Mouse (Mus musculus): ENCODE measurements at regions not wholly inside any gene's neighbourhood (a gene's known extent, or its start where the extent isn't known, plus 50 kb on each side); places are given as distances from the start of the nearest gene placed in this dataset.

DNA sequence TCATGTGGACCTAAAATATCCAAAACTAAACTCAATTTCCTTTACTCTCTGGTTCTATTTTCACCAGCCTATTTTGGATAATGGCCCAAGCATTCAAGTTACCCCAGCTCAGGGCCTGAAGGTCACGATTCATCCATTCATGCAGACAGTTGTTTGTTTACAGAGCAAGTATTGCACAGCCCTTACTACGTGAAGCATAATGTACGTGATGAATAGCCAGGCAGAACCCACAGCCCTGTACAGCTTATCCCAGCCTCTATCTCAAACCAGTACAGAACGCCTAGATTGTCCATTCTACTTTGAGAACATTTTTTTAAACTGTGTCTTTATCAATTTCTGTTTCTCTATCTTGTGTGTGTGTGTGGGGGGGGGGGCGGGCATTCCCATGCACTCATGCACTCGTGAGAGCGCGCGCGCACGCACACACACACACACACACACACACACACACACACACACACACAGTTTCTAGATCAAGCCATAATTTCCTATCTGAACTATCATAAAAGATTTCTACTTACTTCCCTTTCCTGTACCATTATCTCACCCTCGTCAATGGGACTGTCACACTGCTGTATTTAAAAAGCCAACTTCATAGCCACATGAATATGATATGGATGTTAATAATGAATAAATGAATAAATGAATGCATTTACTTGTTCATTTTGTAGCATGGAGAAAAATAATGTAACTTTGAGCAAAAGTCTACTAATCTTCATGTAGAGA lies 180.3 kb upstream of the Bmp2 start:
- DNase-seq = no peak

- DNase-seq = no peak
Measured at GRCm38 (mm10) chr2:133373543-133373942, 178.4 kb upstream of the Bmp2 start.

DNA sequence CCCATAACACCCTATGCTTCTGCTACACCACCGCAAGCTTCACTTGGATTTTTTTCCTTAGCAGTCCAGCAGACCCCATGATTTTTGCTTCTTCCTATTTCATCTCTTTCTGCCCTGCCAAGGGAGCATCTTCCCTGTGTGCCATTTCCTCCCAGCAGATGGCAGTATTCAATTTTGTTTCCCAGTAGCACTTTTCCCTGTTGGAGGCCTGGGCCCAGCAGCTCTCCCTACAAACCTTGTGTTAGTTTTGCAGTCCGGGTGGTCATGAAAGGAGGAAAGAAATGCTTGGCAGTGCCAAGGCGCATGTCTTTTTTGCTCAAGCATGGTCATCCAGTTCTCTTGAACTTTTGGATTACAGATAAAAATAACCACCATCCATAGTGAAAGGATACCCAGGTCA lies 170.9 kb upstream of the Bmp2 start:
- no peak for DNase-seq

- no peak for DNase-seq
Measured at GRCm38 (mm10) chr2:133383135-133383920, 168.6 kb upstream of the Bmp2 start.

DNA sequence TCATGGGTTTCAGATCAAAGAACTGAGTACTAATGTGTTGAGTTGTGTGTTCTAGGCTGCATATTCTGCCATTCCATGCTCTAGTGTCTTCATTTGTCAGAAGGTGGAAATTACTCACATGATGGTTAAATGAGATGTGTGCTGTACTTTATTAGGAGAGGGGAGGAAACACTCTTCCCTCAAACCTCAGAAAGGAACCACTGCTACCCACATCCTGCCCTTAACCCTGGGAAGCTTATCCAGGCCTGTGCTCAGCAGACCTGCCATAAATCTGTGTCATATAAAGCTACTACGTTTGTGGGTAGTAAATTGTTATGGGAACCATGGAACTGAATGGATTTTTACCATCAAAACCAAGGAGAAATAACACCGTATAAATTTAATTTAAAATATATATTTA lies 166.7 kb upstream of the Bmp2 start:
- DNase-seq = no peak

DNA sequence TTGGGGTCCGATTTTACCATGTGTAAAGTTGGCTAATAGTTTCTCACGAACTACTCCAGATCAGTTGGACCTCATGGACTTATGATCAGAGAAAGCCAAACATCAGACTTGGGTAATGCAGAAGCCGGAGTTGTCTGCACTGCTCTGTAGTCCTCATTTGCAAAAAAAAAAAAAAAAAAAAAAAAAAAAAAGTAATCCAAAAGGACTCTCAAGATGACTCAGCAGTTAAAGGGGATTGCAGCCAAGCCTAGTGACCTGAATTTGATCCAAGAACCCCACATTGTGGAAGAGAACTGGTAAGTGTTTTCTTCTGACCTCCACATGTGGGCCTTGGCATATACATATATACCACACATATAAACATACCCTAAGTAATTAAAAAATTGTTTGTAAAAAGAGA lies 164.6 kb upstream of the Bmp2 start:
- DNase-seq = no peak

DNA sequence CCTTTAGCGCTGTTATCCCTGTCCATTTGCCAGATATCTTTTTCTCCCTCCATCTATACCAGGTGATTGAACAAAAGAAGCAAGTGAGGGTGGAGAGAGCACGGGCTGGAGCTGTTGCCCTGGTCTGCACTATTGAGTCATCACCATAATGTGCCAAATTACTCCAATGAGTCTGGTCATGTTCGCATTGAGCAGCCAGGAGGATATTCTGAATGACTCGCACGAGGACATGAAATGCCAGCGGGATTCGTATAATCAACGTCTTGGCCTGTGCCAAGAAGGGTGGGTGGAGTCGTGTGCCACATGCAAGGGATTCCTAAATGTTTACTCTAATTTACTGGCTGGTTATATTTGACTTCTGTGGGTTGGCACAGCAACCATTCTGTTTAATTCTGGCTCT lies 159.7 kb upstream of the Bmp2 start:
- DNase-seq = no peak

- no peak for DNase-seq
Measured at GRCm38 (mm10) chr2:133397566-133397965, 154.4 kb upstream of the Bmp2 start.

DNA sequence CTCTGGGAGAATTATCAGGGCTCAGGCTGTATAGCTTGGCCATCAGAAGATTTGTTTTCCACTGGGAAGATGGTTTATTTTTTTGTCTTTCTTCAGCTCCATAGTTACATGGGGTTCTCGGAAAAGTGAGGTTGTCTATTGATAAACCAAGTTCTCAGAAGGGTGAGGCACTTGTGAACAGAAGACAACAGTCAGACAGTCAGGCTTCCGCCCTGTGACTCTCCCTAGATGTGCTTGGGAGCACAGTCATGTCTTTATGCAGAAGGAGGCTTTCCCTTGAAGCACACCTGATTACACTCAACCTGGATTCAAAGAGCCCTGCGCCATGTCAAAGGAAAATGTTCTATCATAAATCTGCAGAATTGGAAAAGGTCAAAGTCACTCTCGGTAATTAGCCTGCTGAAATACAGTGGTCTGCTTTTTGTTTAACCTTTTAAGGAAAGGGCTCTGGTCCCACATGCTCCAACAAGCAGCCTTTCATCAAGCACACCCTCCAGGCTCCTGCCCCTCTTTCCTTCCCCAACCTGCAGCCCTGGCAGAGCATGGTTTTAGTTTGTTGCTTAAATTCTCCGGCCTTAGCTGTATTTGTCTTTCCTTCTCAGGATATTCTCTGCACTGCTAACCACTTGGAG lies 152.8 kb upstream of the Bmp2 start:
- DNase-seq = no peak

GRCm38 (mm10) chr2:133400963-133401362 lies 151.0 kb upstream of the Bmp2 start:
- DNase-seq = no peak

- no peak for DNase-seq
Measured at GRCm38 (mm10) chr2:133416990-133417581, 134.9 kb upstream of the Bmp2 start.

DNA sequence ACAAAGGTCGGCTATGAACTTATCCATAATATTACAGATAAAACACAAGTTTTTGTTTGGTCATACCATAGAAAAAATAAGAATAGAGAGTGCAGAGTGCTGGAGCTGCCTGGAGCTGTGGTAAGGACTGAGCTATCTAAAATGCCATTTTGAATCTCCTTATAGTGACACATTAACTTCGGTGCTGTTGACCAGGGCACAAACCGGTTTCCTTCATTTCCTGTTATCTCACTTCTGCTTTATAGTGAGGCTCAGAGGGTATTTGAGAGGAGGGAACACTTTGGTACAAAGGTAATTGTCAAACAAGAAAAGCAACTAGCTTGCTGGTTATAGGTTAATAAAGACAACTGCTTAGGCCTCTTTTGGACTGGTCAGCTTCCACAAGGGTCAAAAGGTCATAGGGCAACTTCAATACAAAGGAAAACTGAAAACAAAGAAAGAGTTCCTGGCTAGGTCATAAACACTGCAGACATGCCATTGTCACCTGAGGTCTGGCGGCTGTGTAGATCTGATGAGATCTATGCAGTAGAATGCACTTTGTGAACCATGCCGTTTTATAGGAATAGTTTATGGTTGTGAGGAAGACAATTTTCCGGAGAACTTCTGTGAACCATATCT lies 132.2 kb upstream of the Bmp2 start:
- no peak for DNase-seq

DNA sequence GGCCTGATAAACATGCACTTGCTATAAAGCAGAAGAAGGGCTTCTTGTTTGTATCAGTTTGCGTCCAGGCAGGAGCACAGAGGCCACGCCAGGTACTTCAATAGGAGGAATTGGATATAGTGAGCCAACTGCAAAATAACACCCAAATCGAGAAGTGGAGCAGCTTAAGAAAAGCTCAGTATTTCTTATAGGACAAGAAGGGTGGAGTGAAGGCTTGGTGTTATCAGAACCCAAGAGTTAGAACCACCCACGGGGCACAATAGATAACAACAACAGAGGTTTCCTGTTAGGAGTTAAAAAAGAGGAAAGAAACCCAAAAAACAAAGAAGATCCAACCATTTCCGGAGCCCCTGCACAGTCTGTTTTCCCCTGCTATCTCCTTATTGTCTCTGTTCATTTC lies 126.4 kb upstream of the Bmp2 start:
- no peak for DNase-seq

DNA sequence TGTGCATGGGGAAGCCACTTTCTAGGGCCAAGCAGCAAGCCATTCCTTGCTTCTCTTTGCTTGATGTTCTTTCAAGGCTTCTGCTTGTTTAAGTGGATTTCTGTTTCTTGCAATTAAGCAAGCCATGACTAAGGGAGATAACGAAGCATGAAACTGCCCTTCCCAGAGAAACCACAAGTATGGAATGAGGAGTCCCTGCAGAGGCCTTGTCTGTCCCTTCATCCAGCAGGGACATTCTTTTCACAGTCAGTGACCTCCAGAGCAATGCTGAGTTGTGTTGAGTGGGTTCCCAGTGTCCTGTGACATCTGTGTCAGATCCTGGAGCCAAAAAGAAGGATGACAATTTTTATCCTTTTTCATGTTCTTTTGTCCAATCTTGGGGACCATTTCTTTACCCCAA lies 124.9 kb upstream of the Bmp2 start:
- no peak for DNase-seq

DNA sequence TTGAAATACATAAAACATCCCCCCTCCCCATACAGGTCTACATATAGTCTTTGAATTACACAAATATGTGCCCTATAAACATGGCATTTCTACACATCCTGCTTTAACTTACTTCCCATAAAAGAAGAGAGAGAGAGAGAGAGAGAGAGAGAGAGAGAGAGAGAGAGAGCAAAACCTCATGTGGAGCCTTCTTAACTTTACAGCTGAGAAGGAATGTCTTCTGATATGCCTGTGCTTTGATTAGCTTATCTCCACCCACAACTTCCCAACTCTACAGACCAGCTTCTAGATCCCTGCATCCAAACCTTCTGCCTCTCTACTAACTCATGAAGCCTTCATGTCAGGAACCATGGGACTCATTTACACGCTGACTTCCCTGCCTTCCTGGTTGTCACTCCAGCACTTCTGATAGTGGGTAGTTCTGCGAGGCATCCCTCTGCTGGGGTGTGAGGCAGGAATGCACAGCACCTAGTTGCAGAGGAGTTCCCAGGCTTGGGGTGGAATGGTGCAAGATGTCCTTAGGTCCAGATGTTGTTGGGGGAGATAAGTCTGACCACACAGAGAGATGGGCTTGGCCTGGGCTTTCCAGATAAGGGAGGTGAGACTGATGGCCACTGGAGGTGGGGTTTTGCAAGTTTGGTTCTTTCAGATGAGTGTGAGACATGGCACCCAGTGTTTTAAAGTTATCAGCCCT lies 122.4 kb upstream of the Bmp2 start:
- DNase-seq = no peak

DNA sequence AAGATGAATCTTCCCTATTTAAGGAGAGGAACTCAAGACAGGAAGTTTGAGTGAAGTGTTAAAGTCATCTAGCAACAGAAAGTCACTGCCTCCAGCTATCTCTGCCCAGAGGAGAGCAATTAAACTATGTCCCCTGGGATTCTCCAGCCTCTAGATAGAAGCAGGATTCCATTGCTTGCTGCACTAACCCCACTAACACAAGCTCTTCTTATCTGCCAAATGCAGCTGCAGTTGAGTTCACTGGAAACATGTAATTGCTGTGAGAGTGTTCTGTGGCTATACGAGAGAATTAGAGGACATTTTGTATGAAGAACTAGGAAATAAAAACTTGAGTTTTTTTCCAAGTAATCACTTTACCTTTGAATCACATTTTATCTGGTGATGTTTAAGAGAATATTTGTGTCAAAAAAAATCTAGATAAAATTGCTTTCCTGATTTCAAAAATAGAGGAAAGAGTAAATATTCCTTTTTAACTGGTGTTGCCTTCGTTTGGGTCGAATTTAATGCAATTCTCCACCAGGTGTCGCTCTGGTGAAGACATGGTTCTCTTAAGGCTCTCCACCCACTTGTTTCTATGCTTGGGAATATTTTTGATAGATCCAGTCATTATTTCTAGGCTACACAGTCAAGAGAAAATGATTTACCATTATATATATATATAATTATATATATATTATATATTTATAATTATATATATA lies 121.1 kb upstream of the Bmp2 start:
- DNase-seq = no peak

DNA sequence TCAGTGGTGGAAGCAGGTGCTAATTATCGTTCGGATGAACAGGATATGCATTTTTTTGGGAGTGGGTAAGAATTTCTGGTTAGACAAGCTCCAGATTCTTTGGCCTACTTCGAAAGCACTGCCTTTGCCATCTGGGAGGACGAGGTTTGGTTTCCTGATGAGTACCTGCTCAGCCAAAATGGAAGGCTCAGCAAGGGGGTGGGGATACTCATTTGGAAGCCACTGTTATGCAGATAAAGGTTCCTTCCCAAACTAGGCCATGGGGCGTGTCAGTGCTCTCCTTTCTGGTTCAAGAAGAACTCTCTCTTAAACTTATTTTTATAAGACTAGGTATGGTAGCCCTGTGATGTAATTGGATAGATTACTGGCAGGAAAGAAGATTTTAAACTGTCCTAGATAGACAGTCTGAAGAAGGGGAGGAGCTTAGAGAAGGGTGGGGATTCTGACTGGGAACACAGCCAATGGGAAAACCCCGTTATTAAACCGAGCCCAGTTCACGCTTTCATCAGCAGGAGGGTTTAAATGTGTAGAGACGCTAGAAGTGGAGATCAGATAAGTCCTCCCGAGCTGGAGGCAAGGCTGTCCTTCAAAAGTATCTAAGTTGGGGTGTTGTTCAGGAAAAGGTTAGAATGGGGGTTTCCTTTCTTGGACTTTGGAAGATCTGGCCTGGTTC lies 119.7 kb upstream of the Bmp2 start:
- no peak for DNase-seq

GRCm38 (mm10) chr2:133436913-133437843 lies 114.8 kb upstream of the Bmp2 start:
- no peak for DNase-seq

DNA sequence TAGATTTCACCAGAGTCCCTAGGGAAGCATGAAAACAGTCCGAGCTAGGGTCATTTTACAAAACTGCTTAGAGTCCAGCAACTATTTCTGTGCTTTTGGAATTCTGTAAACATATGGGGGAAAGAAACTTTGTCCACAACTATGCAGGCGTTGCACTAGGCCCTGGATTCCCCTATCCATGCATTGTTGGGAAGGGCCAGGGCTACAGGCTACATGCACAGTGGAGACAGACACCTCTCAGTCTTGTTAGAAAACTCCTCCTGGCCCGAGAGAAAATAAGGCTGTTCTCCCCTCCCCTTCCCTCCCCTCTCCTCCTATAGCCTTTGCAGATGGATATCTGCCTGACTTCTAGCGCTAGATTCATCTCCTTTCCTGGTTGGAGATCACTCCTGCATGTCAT lies 113.9 kb upstream of the Bmp2 start:
- DNase-seq = no peak

DNA sequence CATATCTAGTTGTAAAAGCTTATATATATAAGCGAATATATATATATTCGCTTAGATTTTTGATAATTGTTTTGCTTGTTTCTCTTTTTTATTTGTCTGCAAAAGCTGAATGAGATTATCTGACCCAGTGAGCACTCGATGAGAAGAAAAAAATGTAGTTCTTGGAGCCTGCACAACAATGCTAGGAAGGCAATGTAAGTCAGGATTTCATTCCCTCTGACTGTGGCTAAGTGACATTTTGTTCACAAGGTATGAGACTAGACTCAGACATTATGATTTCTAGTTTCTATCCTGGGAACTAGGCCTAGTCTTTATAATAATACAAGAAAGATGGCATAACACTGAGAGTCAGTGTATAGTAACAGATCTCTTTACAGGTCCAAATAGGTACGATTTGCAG lies 108.9 kb upstream of the Bmp2 start:
- no peak for DNase-seq
